Mouse (Mus musculus) cerebellum, adult 2 months (tissue): ENCODE data around the gene Cacng6. TPM values are rescaled to one million over a fixed set of nuclear protein-coding genes. Genes with fewer than 3 reads are reported as not detected.

Experiments
- DNase-seq, 2 experiments: peaks; one replicate each; pipeline ENCODE4 v3.0.0; 2021
- H3K27ac ChIP-seq: fragments of 200-500 bp; 2 replicates; pipeline ENCODE4 v1.5.1; 2012; ENCODE audit warnings: low read length, control low read depth, inconsistent platforms; ENCODE audit not compliant: insufficient read depth
- H3K27me3 ChIP-seq: fragments of 200-500 bp; 2 replicates; pipeline ENCODE4 v1.6.1; 2012; ENCODE audit warnings: inconsistent platforms, mild to moderate bottlenecking, low read length, moderate library complexity; ENCODE audit not compliant: control insufficient read depth, insufficient read depth
- H3K4me1 ChIP-seq: fragments of 200-500 bp; 2 replicates; pipeline ENCODE4 v1.6.1; 2011; ENCODE audit warnings: low read length; ENCODE audit not compliant: control insufficient read depth, insufficient read depth
- H3K4me3 ChIP-seq: fragments of 200-500 bp; replicated peaks from 2 replicates; pipeline ENCODE3; 2011; ENCODE audit warnings: mild to moderate bottlenecking, low read depth, low read length, control low read depth; ENCODE audit not compliant: insufficient read depth
- CTCF ChIP-seq: fragments of 200-500 bp; IDR thresholded peaks from 2 replicates; pipeline ENCODE4 v1.5.1; 2011; ENCODE audit warnings: low read depth, mild to moderate bottlenecking, control low read depth, low read length, moderate library complexity, borderline replicate concordance; ENCODE audit not compliant: insufficient read depth
- POLR2A ChIP-seq: fragments of 200-500 bp; IDR thresholded peaks from 2 replicates; pipeline ENCODE4 v1.6.1; 2011; ENCODE audit warnings: low read length, control low read depth, borderline replicate concordance; ENCODE audit not compliant: insufficient read depth
- WGBS: fragments of 180-500 bp; shearing (Covaris S2); methylation state at CpG from one replicate; pipeline ENCODE4 v1.1.7; 2018; 5-methylcytosine and 5-hydroxymethylcytosine counted together
- polyA plus RNA-seq: library from polyadenylated mRNA; depleted of rRNA; stranded (reverse); fragments of >200 nt; gene quantifications from 2 replicates; pipeline ENCODE4 v1.2.3, GENCODE M21; 2012; rRNA removed

Cacng6 gene
- polyA plus RNA-seq, 1 experiment: 0.13 TPM

DNA sequence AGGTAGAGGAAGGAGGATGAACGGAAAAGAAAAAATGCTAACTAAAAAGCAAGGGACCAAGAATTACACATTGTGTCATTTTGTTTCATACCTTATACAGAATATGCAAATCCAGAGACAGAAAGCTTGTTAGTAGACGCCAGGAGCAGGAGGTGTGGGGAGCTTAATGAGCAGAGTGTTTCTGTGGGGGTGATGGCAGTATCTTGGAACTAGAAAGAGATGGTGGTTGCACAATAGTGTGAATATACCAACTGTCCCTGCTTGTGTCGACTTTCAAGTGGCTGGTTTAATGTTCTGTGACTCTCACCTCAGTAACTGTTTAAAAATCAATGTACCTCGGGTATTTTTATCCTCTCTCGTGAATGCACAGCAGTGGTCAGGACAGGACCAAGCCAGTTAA lies 52.7 kb downstream of the Cacng6 start:
- TF ChIP-seq POLR2A (no peak), CTCF (no peak)
- H3K27me3 ChIP-seq: no peaks in the 10 kb centered on the region
- H3K4me3 ChIP-seq: no peak overlapping the region
- DNase-seq: no peak
- WGBS: 73% methylated on average over 5 of the region's 5 CpGs
- no peak overlapping the region for H3K27ac ChIP-seq
- no peaks in the 10 kb centered on the region for H3K4me1 ChIP-seq

DNA sequence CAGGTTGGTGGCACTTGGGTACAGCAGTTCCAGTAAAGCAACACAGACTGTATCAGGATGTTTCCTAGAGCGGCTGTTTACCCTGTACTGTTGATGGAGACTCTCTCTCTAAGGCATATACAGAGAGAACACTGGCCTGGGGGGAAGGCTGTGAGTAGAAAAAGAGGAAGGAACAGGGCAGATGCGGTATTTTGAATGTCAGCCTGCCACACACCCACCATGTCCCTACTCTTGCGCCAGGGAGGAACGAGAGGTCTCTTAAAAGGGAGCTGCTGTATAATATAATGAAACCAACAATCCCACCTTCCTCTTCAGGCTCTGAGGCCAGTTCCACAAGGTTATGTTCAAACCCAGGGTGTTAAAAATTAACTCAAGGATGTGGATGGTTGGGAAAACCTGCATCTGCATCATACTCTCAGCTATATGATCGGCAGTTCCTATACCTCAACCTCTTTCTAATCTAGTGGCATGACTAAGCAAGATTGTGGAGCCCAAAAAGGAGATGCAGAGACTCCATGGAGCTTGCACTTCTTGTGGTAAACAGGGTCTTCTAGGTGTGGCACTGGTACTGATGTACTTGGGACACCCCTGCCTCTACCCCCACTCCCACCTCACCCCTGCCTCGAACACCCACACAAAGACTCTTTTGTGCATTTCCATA lies 58.1 kb downstream of the Cacng6 start:
- Histone ChIP-seq H3K4me3 (no peak overlapping the region), H3K4me1 (no peaks in the 10 kb centered on the region), H3K27ac (no peak overlapping the region), H3K27me3 (no peaks in the 10 kb centered on the region)
- 86% methylated on average over 6 of the region's 6 CpGs for WGBS
- no peak for DNase-seq
- no peak for TF ChIP-seq CTCF
- TF ChIP-seq POLR2A: no peak

Other genes with a start within 250 kb of the Cacng6 start
- 0.02 TPM in 1 of 2 replicates, not detected in the other for gene Nlrp12, start 174.5 kb upstream of the Cacng6 start, polyA plus RNA-seq
- 43.3 and 45.3 TPM in 2 replicates for gene Myadm, start 135.1 kb upstream of the Cacng6 start, polyA plus RNA-seq
- 152 and 195 TPM in 2 replicates for gene Prkcg, start 135.0 kb upstream of the Cacng6 start, polyA plus RNA-seq
- 278 and 296 TPM in 2 replicates for gene Cacng7, start 91.2 kb upstream of the Cacng6 start, polyA plus RNA-seq
- gene Cacng8, start 33.5 kb upstream of the Cacng6 start, polyA plus RNA-seq: 16.6 and 20.6 TPM in 2 replicates
- 0.49 and 0.84 TPM in 2 replicates for gene Tarm1, start 78.4 kb downstream of the Cacng6 start, polyA plus RNA-seq
- gene Oscar, start 192.0 kb downstream of the Cacng6 start, polyA plus RNA-seq: 2.6 and 2.7 TPM in 2 replicates
- 426 and 441 TPM in 2 replicates for gene Ndufa3, start 193.2 kb downstream of the Cacng6 start, polyA plus RNA-seq
- 33.2 and 34.5 TPM in 2 replicates for gene Tfpt, start 205.7 kb downstream of the Cacng6 start, polyA plus RNA-seq
- gene Prpf31, start 205.8 kb downstream of the Cacng6 start, polyA plus RNA-seq: 70.9 and 79.1 TPM in 2 replicates
- gene Cnot3, start 221.1 kb downstream of the Cacng6 start, polyA plus RNA-seq: 60.9 and 61.1 TPM in 2 replicates
- 12.0 and 12.9 TPM in 2 replicates for gene Leng1, start 241.6 kb downstream of the Cacng6 start, polyA plus RNA-seq